Mouse (Mus musculus) limb, embryonic 14.5 days (tissue): ENCODE measurements at regions not wholly inside any gene's neighbourhood (a gene's known extent, or its start where the extent isn't known, plus 50 kb on each side); places are given as distances from the start of the nearest gene placed in this dataset.

ENCODE experiments used
- ATAC-seq: fragments of 200-750 bp; cut with Nextera tagmentation; 2 replicates; pipeline ENCODE4 v1.8.0; 2017; ENCODE audit warnings: low read depth, moderate number of reproducible peaks, moderate TSS enrichment; ENCODE audit not compliant: low FRiP score
- DNase-seq: peaks from one replicate; pipeline ENCODE4 v3.0.0-alpha.2; 2015; ENCODE audit warnings: low spot score
- H3K27ac ChIP-seq: fragments of 300-500 bp; sonication (generic); replicated peaks from 2 replicates; pipeline ENCODE4 v1.5.1; 2014; ENCODE audit warnings: low read depth, mild to moderate bottlenecking, low read length, moderate library complexity, mixed read lengths
- H3K27me3 ChIP-seq: fragments of 300-500 bp; sonication (generic); 2 replicates; pipeline ENCODE4 v1.6.1; 2014; ENCODE audit warnings: low read length, mixed read lengths; ENCODE audit not compliant: control insufficient read depth, insufficient read depth
- H3K36me3 ChIP-seq: fragments of 300-500 bp; sonication (generic); 2 replicates; pipeline ENCODE4 v1.6.1; 2014; ENCODE audit warnings: mild to moderate bottlenecking, low read length, moderate library complexity, mixed read lengths; ENCODE audit not compliant: control insufficient read depth, insufficient read depth
- H3K4me1 ChIP-seq: fragments of 300-500 bp; sonication (generic); 2 replicates; pipeline ENCODE4 v1.6.1; 2014; ENCODE audit warnings: antibody characterized with exemption, low read length, mixed read lengths; ENCODE audit not compliant: control insufficient read depth, insufficient read depth
- H3K4me2 ChIP-seq: fragments of 300-500 bp; sonication (generic); replicated peaks from 2 replicates; pipeline ENCODE4 v1.6.1; 2014; ENCODE audit warnings: low read depth, mild to moderate bottlenecking, low read length, moderate library complexity; ENCODE audit not compliant: severe bottlenecking
- H3K4me3 ChIP-seq: fragments of 300-500 bp; sonication (generic); replicated peaks from 2 replicates; pipeline ENCODE4 v1.5.1; 2014; ENCODE audit warnings: low read length
- H3K9ac ChIP-seq: fragments of 300-500 bp; sonication (generic); 2 replicates; pipeline ENCODE4 v1.6.1; 2014; ENCODE audit warnings: mild to moderate bottlenecking, low read depth, low read length, moderate library complexity; ENCODE audit not compliant: severe bottlenecking
- H3K9me3 ChIP-seq: fragments of 300-500 bp; sonication (generic); 2 replicates; pipeline ENCODE4 v1.6.1; 2016; ENCODE audit warnings: low read length; ENCODE audit not compliant: control insufficient read depth
- POLR2A ChIP-seq: fragments of 200-500 bp; IDR thresholded peaks from 2 replicates; pipeline ENCODE4 v1.8.0; 2012; ENCODE audit warnings: inconsistent platforms, mild to moderate bottlenecking, moderate library complexity, borderline replicate concordance; ENCODE audit not compliant: insufficient read depth, insufficient read length; ENCODE audit errors: extremely low read depth
- WGBS: fragments of 180-500 bp; shearing (Covaris S2); extraction: QIAGEN DNeasy Blood & Tissue Kit; methylation state at CpG from one replicate; pipeline ENCODE4 v1.1.7; 2014; 5-methylcytosine and 5-hydroxymethylcytosine counted together

DNA sequence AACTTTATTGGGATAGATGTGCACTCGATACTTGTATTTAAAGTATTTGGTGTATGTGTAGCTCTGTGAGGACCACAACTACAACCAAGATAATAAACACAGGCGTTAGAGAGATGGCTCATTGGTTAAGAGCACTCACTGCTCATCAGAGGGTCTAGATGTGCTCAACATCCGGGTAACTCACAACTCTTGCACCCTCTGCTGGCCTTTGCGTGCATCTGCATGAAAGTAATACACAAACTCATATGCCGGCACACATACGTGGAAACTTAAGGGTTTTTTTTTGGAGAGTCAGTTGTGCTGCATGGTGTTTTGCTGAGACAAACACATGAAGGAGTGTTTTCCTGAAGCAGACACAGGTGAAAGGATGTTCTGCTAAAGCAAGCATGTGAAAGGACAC is 53.7 kb upstream of the Gm3045 start:
- WGBS = 77% methylated on average over 6 of the region's 6 CpGs

More for the DNA sequence above, 53.7 kb upstream of the Gm3045 start:
- Histone ChIP-seq H3K4me3 (no peak overlapping the region), H3K36me3 (no peaks in the 10 kb centered on the region), H3K4me2 (no peak overlapping the region), H3K9me3 (no peaks in the 10 kb centered on the region), H3K9ac (no peak overlapping the region), H3K27me3 (no peaks in the 10 kb centered on the region), H3K4me1 (peaks cover 22% of the 10 kb centered on the region), H3K27ac (no peak overlapping the region)
- TF ChIP-seq POLR2A = no peak
- ATAC-seq = no peak
- no peak for DNase-seq
